Mouse (Mus musculus) midbrain, embryonic 16.5 days (tissue): ENCODE results near the gene Rhox3f. TPM values are rescaled to one million over a fixed set of nuclear protein-coding genes. Genes with fewer than 3 reads are reported as not detected.
"Not testable (repeated sequence)": the region's sequence is repeated elsewhere in the genome, so short reads cannot be mapped to it uniquely, and the experiment has no call there.

Source experiments
- ATAC-seq: fragments of 200-750 bp; cut with Nextera tagmentation; 2 replicates; pipeline ENCODE4 v1.8.0; 2017; ENCODE audit warnings: moderate TSS enrichment
- H3K27ac ChIP-seq: fragments of 300-500 bp; sonication (generic); 2 replicates; pipeline ENCODE4 v1.5.1; 2014; ENCODE audit warnings: mild to moderate bottlenecking, low read length, mixed read lengths
- H3K27me3 ChIP-seq: fragments of 300-500 bp; sonication (generic); 2 replicates; pipeline ENCODE4 v1.6.1; 2014; ENCODE audit warnings: low read depth, low read length, mixed read lengths; ENCODE audit not compliant: control insufficient read depth, insufficient read depth
- H3K36me3 ChIP-seq: fragments of 300-500 bp; sonication (generic); 2 replicates; pipeline ENCODE4 v1.6.1; 2014; ENCODE audit warnings: mild to moderate bottlenecking, low read length, moderate library complexity, mixed read lengths; ENCODE audit not compliant: control insufficient read depth, insufficient read depth
- H3K4me1 ChIP-seq: fragments of 300-500 bp; sonication (generic); 2 replicates; pipeline ENCODE4 v1.6.1; 2014; ENCODE audit warnings: mild to moderate bottlenecking, low read length, mixed read lengths; ENCODE audit not compliant: control insufficient read depth, insufficient read depth
- H3K4me2 ChIP-seq: fragments of 300-500 bp; sonication (generic); 2 replicates; pipeline ENCODE4 v1.6.1; 2014; ENCODE audit warnings: mild to moderate bottlenecking, low read length, mixed read lengths
- H3K4me3 ChIP-seq: fragments of 300-500 bp; sonication (generic); 2 replicates; pipeline ENCODE4 v1.5.1; 2014; ENCODE audit warnings: low read depth, mild to moderate bottlenecking, low read length, moderate library complexity, mixed read lengths
- H3K9ac ChIP-seq: fragments of 300-500 bp; sonication (generic); 2 replicates; pipeline ENCODE4 v1.6.1; 2014; ENCODE audit warnings: low read depth, low read length, mixed read lengths
- H3K9me3 ChIP-seq: fragments of 300-500 bp; sonication (generic); replicated peaks from 2 replicates; pipeline ENCODE4 v1.6.1; 2014; ENCODE audit warnings: mild to moderate bottlenecking, low read length, mixed read lengths; ENCODE audit not compliant: control insufficient read depth, poor library complexity, severe bottlenecking
- WGBS: fragments of 180-500 bp; shearing (Covaris S2); extraction: QIAGEN DNeasy Blood & Tissue Kit; methylation state at CpG from one replicate; pipeline ENCODE4 v1.1.7; 2014; 5-methylcytosine and 5-hydroxymethylcytosine counted together
- polyA plus RNA-seq: library from polyadenylated mRNA; unstranded; fragments of >200 nt; fragmentation: Nextera tagmentation; extraction: Ambion mirVana; gene quantifications from 2 replicates; pipeline ENCODE4 v1.2.1, GENCODE M21; 2015

Rhox3f gene
- polyA plus RNA-seq = not detected in 2 replicates

DNA sequence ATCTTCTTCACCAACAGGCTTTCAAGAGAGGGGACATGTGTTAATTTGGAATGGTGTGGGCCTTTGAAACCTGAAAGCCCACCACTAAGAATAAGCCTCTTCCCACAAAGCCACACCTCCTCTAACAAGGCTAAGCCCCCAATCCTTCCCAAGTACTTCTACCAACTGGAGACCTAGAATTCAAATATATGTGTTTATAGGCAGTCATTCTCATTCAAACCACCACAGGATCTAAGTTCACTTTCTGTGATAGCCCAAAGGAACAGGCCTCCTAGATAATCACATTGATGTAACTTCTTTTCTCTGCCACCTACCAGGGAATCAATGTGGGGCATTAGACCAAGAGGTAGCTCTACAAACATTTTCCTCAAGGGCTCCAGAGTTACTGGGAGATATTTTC, at the start of gene Rhox3f:
Gene Rhox3f, plus strand, starts transcription at position 301 of the 400 bp plus-strand sequence.
- H3K4me2 ChIP-seq, H3K9ac ChIP-seq, ATAC-seq, H3K4me3 ChIP-seq, H3K36me3 ChIP-seq, H3K27ac ChIP-seq, H3K9me3 ChIP-seq, H3K4me1 ChIP-seq, H3K27me3 ChIP-seq: not testable (repeated sequence)

DNA sequence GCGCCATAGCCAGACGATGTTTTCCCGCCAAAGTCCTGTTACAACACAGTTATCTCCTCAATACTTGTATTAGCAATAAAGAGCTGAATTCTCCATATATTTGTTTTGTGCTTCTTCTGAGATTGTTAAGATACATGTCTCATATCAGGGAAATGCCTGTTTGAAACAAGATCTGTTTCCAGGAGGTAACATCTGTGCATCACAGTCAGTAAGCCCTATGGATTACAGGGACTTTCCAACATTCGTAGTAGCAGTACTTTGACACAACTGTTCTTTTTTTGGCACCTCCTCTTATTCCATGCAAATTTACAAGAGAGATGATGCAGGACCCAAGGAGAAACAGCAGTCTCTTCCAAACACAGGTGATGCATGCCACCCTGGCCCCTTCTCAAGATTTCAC, 39.1 kb upstream of the Rhox3f start, which contains the start of gene Rhox3e:
Gene Rhox3e, plus strand, starts transcription at position 301 of the 400 bp plus-strand sequence.
- H3K4me1 ChIP-seq, ATAC-seq, H3K9ac ChIP-seq, H3K9me3 ChIP-seq, H3K4me2 ChIP-seq, H3K36me3 ChIP-seq, H3K27ac ChIP-seq, H3K4me3 ChIP-seq, H3K27me3 ChIP-seq: not testable (repeated sequence)
- no CpG with 5 or more reads among the region's 4 CpGs for WGBS

DNA sequence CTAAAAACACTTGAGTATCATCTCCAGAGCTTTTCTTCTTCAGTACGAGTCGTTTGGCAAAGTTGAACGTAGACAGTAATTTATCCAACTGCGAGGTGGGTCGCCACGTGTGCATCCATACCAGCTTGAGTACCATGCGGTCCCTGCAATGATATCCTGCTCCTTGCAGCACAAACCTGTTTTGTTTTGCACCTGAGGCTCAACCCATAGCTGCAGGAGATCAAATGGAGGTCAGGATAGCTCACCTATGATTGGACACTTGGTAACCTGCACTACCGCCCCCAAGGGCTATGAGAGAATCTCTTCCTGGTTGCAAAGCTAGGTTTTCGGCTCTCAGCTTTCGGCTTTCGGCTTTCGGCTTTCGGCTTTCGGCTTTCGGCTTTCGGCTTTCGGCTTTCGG, 23.7 kb upstream of the Rhox3f start, which contains the start of gene Rhox4e:
Gene Rhox4e, plus strand, starts transcription at position 301 of the 400 bp plus-strand sequence.
- not testable (repeated sequence) for H3K9ac ChIP-seq, H3K9me3 ChIP-seq, H3K4me1 ChIP-seq, H3K4me3 ChIP-seq, ATAC-seq, H3K36me3 ChIP-seq, H3K27ac ChIP-seq, H3K27me3 ChIP-seq, H3K4me2 ChIP-seq
- WGBS = 95% methylated on average over 10 of the region's 18 CpGs

DNA sequence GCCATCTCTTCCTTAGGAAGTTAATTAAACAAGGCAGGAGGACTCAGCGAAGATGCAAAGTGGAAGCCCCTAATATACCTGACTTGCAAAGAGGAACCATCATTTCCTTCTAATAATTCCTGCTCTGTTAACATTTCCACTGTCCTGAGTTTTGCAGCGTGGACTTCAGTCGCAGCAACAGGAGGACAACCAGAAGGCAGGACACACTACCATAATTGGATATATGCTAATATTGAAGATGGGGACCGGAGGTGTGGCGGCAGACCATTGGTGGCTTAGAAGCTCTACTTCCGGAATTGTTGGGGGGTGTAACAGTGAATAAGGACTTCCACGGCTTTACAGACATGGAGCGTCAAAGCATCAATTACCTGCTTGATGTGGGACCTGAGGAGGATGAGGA, 9.7 kb upstream of the Rhox3f start, which contains the start of gene Rhox2f:
Gene Rhox2f, plus strand, starts transcription at position 301 of the 400 bp plus-strand sequence.
- not testable (repeated sequence) for H3K9me3 ChIP-seq, H3K27me3 ChIP-seq, H3K4me3 ChIP-seq, H3K4me2 ChIP-seq, H3K4me1 ChIP-seq, H3K9ac ChIP-seq, H3K27ac ChIP-seq, H3K36me3 ChIP-seq, ATAC-seq
- 99% methylated on average over 4 of the region's 8 CpGs for WGBS

DNA sequence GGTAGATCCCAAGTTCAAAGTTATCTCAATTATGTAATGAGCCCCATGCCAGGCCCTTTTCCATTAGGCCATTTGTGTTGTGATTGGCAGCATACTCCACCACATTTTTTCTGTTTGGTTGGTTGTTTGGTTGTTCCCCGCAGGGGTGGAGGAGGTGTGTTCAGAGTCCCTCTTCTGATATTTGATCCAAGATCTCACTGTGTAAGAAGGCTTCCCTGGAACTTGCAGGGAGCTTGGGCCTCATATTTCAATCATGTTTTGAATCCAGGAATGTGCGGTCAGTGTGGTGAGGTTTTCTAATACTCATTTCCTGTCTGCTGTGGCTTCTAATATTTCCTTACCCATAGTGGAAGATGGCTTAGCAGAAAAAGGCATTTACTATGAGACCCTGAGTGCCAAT, 8.2 kb upstream of the Rhox3f start:
- WGBS = 73% methylated on average over 2 of the region's 2 CpGs
- not testable (repeated sequence) for H3K4me2 ChIP-seq, H3K9me3 ChIP-seq, ATAC-seq, H3K36me3 ChIP-seq, H3K4me1 ChIP-seq, H3K9ac ChIP-seq, H3K27ac ChIP-seq, H3K27me3 ChIP-seq, H3K4me3 ChIP-seq

DNA sequence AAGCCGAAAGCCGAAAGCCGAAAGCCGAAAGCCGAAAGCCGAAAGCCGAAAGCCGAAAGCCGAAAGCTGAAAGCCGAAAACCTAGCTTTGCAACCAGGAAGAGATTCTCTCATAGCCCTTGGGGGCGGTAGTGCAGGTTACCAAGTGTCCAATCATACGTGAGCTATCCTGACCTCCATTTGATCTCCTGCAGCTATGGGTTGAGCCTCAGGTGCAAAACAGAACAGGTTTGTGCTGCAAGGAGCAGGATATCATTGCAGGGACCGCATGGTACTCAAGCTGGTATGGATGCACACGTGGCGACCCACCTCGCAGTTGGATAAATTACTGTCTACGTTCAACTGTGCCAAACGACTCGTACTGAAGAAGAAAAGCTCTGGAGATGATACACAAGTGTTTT, 26.8 kb downstream of the Rhox3f start, which contains the start of gene Rhox4f:
Gene Rhox4f, minus strand, starts transcription at position 101 of the 400 bp plus-strand sequence.
- not testable (repeated sequence) for H3K36me3 ChIP-seq, H3K9me3 ChIP-seq, H3K4me3 ChIP-seq, H3K4me2 ChIP-seq, ATAC-seq, H3K27ac ChIP-seq, H3K27me3 ChIP-seq, H3K9ac ChIP-seq, H3K4me1 ChIP-seq
- WGBS = 98% methylated on average over 14 of the region's 19 CpGs

DNA sequence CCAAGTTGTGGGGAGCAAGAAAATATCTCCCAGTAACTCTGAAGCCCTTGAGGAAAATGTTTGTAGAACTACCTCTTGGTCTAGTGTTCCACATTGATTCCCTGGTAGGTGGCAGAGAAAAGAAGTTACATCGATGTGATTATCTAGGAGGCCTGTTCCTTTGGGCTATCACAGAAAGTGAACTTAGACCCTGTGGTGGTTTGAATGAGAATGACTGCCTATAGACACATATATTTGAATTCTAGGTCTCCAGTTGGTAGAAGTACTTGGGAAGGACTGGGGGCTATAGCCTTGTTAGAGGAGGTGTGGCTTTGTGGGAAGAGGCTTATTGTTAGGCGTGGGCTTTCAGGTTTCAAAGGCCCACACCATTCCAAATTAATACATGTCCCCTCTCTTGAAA, 47.7 kb downstream of the Rhox3f start, which contains the start of gene Rhox3g:
Gene Rhox3g, minus strand, starts transcription at position 101 of the 400 bp plus-strand sequence.
- not testable (repeated sequence) for ATAC-seq, H3K27me3 ChIP-seq, H3K4me2 ChIP-seq, H3K27ac ChIP-seq, H3K4me1 ChIP-seq, H3K4me3 ChIP-seq, H3K36me3 ChIP-seq, H3K9ac ChIP-seq, H3K9me3 ChIP-seq
- 91% methylated on average over 2 of the region's 2 CpGs for WGBS

Other genes starting within 250 kb of the Rhox3f start
- gene Rhox3a2, start 201.0 kb upstream of the Rhox3f start, polyA plus RNA-seq = not detected in 2 replicates
- gene Rhox4a2, start 190.1 kb upstream of the Rhox3f start, polyA plus RNA-seq = not detected in 2 replicates
- gene Rhox2b, start 168.9 kb upstream of the Rhox3f start, polyA plus RNA-seq = not detected in 2 replicates
- not detected in 2 replicates for gene Rhox4b, start 148.5 kb upstream of the Rhox3f start, polyA plus RNA-seq
- gene Rhox2c, start 127.3 kb upstream of the Rhox3f start, polyA plus RNA-seq = not detected in 2 replicates
- gene Rhox3c, start 122.4 kb upstream of the Rhox3f start, polyA plus RNA-seq = not detected in 2 replicates
- not detected in 2 replicates for gene Rhox4c, start 100.7 kb upstream of the Rhox3f start, polyA plus RNA-seq
- not detected in 2 replicates for gene Rhox2d, start 87.6 kb upstream of the Rhox3f start, polyA plus RNA-seq
- not detected in 2 replicates for gene Rhox4d, start 66.6 kb upstream of the Rhox3f start, polyA plus RNA-seq
- not detected in 2 replicates for gene Rhox2e, start 50.5 kb upstream of the Rhox3f start, polyA plus RNA-seq
- not detected in 2 replicates for gene Rhox3e, start 39.0 kb upstream of the Rhox3f start, polyA plus RNA-seq
- gene Rhox4e, start 23.6 kb upstream of the Rhox3f start, polyA plus RNA-seq = not detected in 2 replicates
- gene Rhox2f, start 9.6 kb upstream of the Rhox3f start, polyA plus RNA-seq = not detected in 2 replicates
- gene Rhox4f, start 26.7 kb downstream of the Rhox3f start, polyA plus RNA-seq = not detected in 2 replicates
- gene Rhox3g, start 47.6 kb downstream of the Rhox3f start, polyA plus RNA-seq = not detected in 2 replicates
- gene Rhox2g, start 62.5 kb downstream of the Rhox3f start, polyA plus RNA-seq = not detected in 2 replicates
- not detected in 2 replicates for gene Rhox4g, start 70.3 kb downstream of the Rhox3f start, polyA plus RNA-seq
- gene Rhox3h, start 87.8 kb downstream of the Rhox3f start, polyA plus RNA-seq = not detected in 2 replicates
- gene Rhox2h, start 92.3 kb downstream of the Rhox3f start, polyA plus RNA-seq = not detected in 2 replicates
- 0.36 and 0.62 TPM in 2 replicates for gene Rhox5, start 223.8 kb downstream of the Rhox3f start, polyA plus RNA-seq
- not detected in 2 replicates for gene Rhox6, start 245.9 kb downstream of the Rhox3f start, polyA plus RNA-seq